Comparison of ENCODE assay signal across 8 mouse cellular contexts in genomic region chr15:97672211-97672765, GRCm38 (mm10). TPM values are rescaled to one million over a fixed set of nuclear protein-coding genes. Genes with fewer than 3 reads are reported as not detected.
A peak's percentile ranks its signal among the peaks of the same experiment; 100 is the strongest.
DNase-seq lines count a peak whose midpoint lies in the region.

No protein-coding gene starts in this region.

- DNase-seq in adrenal gland, adult 2 months = peak; percentile 32
- no peak for DNase-seq in adrenal gland, postnatal 25 days
- DNase-seq in cerebellum, adult 11-12 months = peak; percentile 80
- peak; percentile 75 to 82 for DNase-seq in frontal cortex, postnatal 36 days (ENCODE audit: low spot score in 2 of 2)
- peak; percentile 63 to 79 for DNase-seq in left cerebral cortex, adult 9 months (ENCODE audit: low spot score in 2 of 2)
- DNase-seq in right cerebral cortex, postnatal 36 days (ENCODE audit: low spot score in 2 of 2) = peak; percentile 62 to 76
- no peak for DNase-seq in spleen, adult 18-20 months
- DNase-seq in gastrocnemius, adult 8-10 months (ENCODE audit: low spot score in 2 of 2) = no peak

RNA-seq across cellular contexts. Expression of gene Rpap3, which starts 33.3 kb away (rescaled TPM):
- total RNA-seq in adrenal gland, adult 2 months (2021) = 10 to 100 TPM; 14.6 to 22.9 TPM
- polyA plus RNA-seq in adrenal gland, adult 2 months (2012; rRNA removed) = 1.1 and 1.2 TPM in 2 replicates
- total RNA-seq in adrenal gland, postnatal 25 days (2021) = 20.1 and 25.4 TPM in 2 replicates
- 10 to 100 TPM; 12.5 to 13.9 (median 12.8) TPM for total RNA-seq in gastrocnemius, adult 8-10 months (2022)

RNA-seq across cellular contexts. Expression of gene Endou, which starts 58.9 kb away (rescaled TPM):
- under 1 TPM; 0.35 to 0.66 TPM for total RNA-seq in adrenal gland, adult 2 months (2021)
- polyA plus RNA-seq in adrenal gland, adult 2 months (2012; rRNA removed) = 0.38 and 0.66 TPM in 2 replicates
- 0.71 and 0.82 TPM in 2 replicates for total RNA-seq in adrenal gland, postnatal 25 days (2021)
- total RNA-seq in gastrocnemius, adult 8-10 months (2022) = under 1 TPM; 0.19 to 0.49 (median 0.31) TPM

Comparison
In these comparisons a context has a peak if more than half of its experiments do, and no peak if none do; other contexts are left out.
1. DNase-seq: peak in adrenal gland, adult 2 months (single experiment), cerebellum, adult 11-12 months (single experiment), frontal cortex, postnatal 36 days (2 of 2), left cerebral cortex, adult 9 months (2 of 2) and right cerebral cortex, postnatal 36 days (2 of 2); none in adrenal gland, postnatal 25 days (single experiment), spleen, adult 18-20 months (0 of 2) and gastrocnemius, adult 8-10 months (0 of 2).